Mouse (Mus musculus): Measurements from ENCODE around the gene Lmbrd1. TPM values are rescaled to one million over a fixed set of nuclear protein-coding genes. Genes with fewer than 3 reads are reported as not detected.
"Not testable (repeated sequence)": the region's sequence is repeated elsewhere in the genome, so short reads cannot be mapped to it uniquely, and the experiment has no call there.

Lmbrd1 gene
- polyA plus RNA-seq, 2 experiments, result 31.4 to 36.0 TPM

DNA sequence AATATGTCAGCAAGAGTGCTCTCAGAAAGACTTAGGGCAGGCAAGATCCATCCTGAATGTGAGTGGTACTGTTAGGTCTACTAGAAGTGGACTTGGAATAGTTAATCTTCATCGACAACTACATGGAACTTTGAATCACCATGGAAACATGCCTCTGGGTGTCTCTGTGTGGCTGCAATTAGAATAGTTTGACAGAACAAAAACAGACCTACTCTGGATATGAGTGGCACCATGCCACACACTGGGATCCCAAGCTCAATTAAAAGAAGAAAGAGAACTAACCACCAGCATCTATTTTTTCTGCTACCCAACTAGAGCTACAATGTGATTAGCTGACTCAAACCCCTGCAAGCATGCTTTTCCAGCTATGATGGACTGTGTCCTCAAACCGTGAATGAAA lies 95.2 kb downstream of the Lmbrd1 start:
- ATAC-seq (ENCODE audit: low FRiP score, low read depth) (no peak), DNase-seq (ENCODE audit: low spot score) (no peak)
- Histone ChIP-seq H3K4me2 (replicated peaks; ENCODE audit: low read depth, low read length, severe bottlenecking) (no peak overlapping the region), H3K4me3 (replicated peaks; ENCODE audit: low read length) (no peak overlapping the region), H3K36me3 (ENCODE audit: control insufficient read depth, insufficient read depth, low read length) (no peaks in the 10 kb centered on the region), H3K9ac (ENCODE audit: low read depth, low read length, severe bottlenecking) (no peak overlapping the region), H3K27me3 (ENCODE audit: control insufficient read depth, insufficient read depth, low read length) (no peaks in the 10 kb centered on the region), H3K27ac (replicated peaks; ENCODE audit: low read depth, low read length) (no peak overlapping the region), H3K9me3 (ENCODE audit: control insufficient read depth, low read length) (no peaks in the 10 kb centered on the region), H3K4me1 (ENCODE audit: control insufficient read depth, insufficient read depth, low read length) (no peaks in the 10 kb centered on the region)
- WGBS, result 76% methylated on average over 2 of the region's 2 CpGs
- no peak for TF ChIP-seq POLR2A (IDR thresholded peaks at IDR 0.05; ENCODE audit: borderline replicate concordance, extremely low read depth, insufficient read depth, insufficient read length)

DNA sequence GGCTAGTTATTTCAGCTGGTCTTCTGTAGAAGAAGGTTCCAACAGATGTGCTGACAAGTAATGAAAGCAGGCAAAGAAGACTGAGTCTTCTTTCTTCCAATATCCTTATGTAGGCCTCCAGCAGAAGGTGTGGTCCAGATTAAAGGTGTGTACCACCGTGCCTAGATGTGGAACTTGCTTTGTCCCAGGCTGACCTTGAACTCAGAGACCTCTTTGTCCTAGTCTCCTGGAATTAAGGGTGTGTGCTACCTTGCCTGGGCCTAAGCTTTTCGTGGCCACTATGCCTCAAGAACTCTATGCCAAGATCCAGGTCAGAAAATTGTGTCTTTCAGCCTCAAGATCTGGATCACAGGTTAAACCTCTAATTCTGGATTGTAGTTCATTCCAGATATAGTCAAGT lies 98.1 kb downstream of the Lmbrd1 start:
- Histone ChIP-seq H3K36me3 (ENCODE audit: control insufficient read depth, insufficient read depth, low read length) (no peaks in the 10 kb centered on the region), H3K27ac (replicated peaks; ENCODE audit: low read depth, low read length) (no peak overlapping the region), H3K9me3 (ENCODE audit: control insufficient read depth, low read length) (no peaks in the 10 kb centered on the region), H3K27me3 (ENCODE audit: control insufficient read depth, insufficient read depth, low read length) (no peaks in the 10 kb centered on the region), H3K4me2 (replicated peaks; ENCODE audit: low read depth, low read length, severe bottlenecking) (no peak overlapping the region), H3K4me3 (replicated peaks; ENCODE audit: low read length) (no peak overlapping the region), H3K4me1 (ENCODE audit: control insufficient read depth, insufficient read depth, low read length) (no peaks in the 10 kb centered on the region), H3K9ac (ENCODE audit: low read depth, low read length, severe bottlenecking) (no peak overlapping the region)
- no peak for TF ChIP-seq POLR2A (IDR thresholded peaks at IDR 0.05; ENCODE audit: borderline replicate concordance, extremely low read depth, insufficient read depth, insufficient read length)
- DNase-seq (ENCODE audit: low spot score) (no peak), ATAC-seq (ENCODE audit: low FRiP score, low read depth) (no peak)
- WGBS, result 90% methylated on average over 2 of the region's 2 CpGs

DNA sequence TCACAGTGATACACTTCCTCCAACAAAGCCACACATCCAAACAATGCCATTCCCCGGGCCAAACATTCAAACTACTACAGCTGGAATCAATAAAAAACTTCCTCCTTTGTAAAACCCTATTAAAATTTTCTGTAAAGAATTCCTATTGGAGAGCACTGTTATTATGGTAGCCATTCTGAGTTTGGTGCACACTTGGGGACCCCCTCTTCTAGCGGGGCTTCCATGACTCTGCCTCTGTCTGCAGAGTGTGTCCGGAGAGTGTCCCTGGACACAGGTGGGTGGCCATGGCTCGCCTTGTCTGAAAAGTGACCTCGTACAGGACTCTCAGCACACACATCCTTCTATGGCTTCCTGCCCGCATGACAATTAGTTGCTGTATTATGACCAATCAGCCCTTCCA lies 114.7 kb downstream of the Lmbrd1 start:
- Histone ChIP-seq H3K36me3 (ENCODE audit: control insufficient read depth, insufficient read depth, low read length) (no peaks in the 10 kb centered on the region), H3K4me1 (ENCODE audit: control insufficient read depth, insufficient read depth, low read length) (no peaks in the 10 kb centered on the region), H3K27ac (replicated peaks; ENCODE audit: low read depth, low read length) (no peak overlapping the region), H3K4me2 (replicated peaks; ENCODE audit: low read depth, low read length, severe bottlenecking) (no peak overlapping the region), H3K4me3 (replicated peaks; ENCODE audit: low read length) (no peak overlapping the region), H3K9me3 (ENCODE audit: control insufficient read depth, low read length) (no peaks in the 10 kb centered on the region), H3K27me3 (ENCODE audit: control insufficient read depth, insufficient read depth, low read length) (no peaks in the 10 kb centered on the region), H3K9ac (ENCODE audit: low read depth, low read length, severe bottlenecking) (no peak overlapping the region)
- WGBS, result 54% methylated on average over 6 of the region's 6 CpGs
- no peak for TF ChIP-seq POLR2A (IDR thresholded peaks at IDR 0.05; ENCODE audit: borderline replicate concordance, extremely low read depth, insufficient read depth, insufficient read length)
- ATAC-seq (ENCODE audit: low FRiP score, low read depth) (no peak), DNase-seq (ENCODE audit: low spot score) (peak; percentile 8)

DNA sequence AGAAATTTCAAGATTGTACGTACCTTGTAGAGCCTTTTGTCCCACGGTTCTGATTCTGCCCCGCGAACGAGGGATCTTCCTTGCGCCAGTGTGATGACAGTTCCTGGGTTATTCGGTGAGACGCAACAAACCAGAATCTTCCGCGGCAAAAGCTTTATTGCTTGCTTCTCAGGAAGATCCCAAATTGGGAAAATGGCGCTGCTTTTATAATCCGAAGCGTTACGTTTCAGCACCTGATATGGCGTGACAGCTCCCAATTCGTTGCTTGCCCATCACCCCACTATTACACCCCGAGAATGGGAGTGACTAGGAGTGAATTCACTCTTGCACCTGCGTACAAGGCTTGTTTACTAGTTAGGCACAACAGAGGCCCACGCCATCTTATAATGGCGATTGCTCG lies 129.5 kb downstream of the Lmbrd1 start:
- WGBS, result 94% methylated on average over 21 of the region's 21 CpGs
- ATAC-seq (ENCODE audit: low FRiP score, low read depth); H3K4me3 ChIP-seq (replicated peaks; ENCODE audit: low read length); DNase-seq (ENCODE audit: low spot score); H3K36me3 ChIP-seq (ENCODE audit: control insufficient read depth, insufficient read depth, low read length); H3K9me3 ChIP-seq (ENCODE audit: control insufficient read depth, low read length); H3K4me1 ChIP-seq (ENCODE audit: control insufficient read depth, insufficient read depth, low read length); H3K27me3 ChIP-seq (ENCODE audit: control insufficient read depth, insufficient read depth, low read length); H3K27ac ChIP-seq (replicated peaks; ENCODE audit: low read depth, low read length); H3K4me2 ChIP-seq (replicated peaks; ENCODE audit: low read depth, low read length, severe bottlenecking); H3K9ac ChIP-seq (ENCODE audit: low read depth, low read length, severe bottlenecking): not testable (repeated sequence)

Other genes with a start within 250 kb of the Lmbrd1 start
- gene Col19a1, start 91.2 kb upstream of the Lmbrd1 start, polyA plus RNA-seq (2012; rRNA removed), result 0.98 and 1.1 TPM in 2 replicates
- 4.2 and 5.1 TPM in 2 replicates for gene Col19a1, start 91.2 kb upstream of the Lmbrd1 start, polyA plus RNA-seq (2014; fragmentation: Nextera tagmentation; extraction: Ambion mirVana)